Mouse (Mus musculus): Measurements from ENCODE around the gene Ptprd.

DNA sequence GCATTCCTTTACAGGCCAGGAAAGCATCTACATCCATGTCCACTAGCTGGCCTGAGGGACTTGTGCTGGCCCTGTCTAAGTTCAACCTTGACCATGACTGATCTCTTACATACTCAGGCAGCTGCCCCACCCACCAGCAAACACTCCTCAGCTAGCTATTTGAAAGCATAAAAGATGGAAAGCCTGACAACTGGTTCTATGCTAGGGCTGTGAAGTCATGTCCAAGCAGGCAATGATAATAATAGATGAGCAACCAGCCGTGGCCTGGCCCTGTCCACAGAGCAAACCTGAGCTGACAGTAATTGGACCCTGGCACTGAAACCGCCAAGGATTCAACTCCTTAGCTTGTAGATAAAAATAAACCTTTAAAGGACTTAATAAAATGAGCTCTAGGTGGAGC, 1952.1 kb downstream of the Ptprd start:
- TF ChIP-seq CTCF (IDR thresholded peaks at IDR 0.05; ENCODE audit: extremely low read depth, insufficient read depth, insufficient read length, insufficient replicate concordance) (no peak), POLR2A (IDR thresholded peaks at IDR 0.05; ENCODE audit: low read depth, low read length) (no peak)
